Mouse (Mus musculus) heart, embryonic 14.5 days (tissue): ENCODE measurements at regions not wholly inside any gene's neighbourhood (a gene's known extent, or its start where the extent isn't known, plus 50 kb on each side); places are given as distances from the start of the nearest gene placed in this dataset.

Source experiments
- ATAC-seq: fragments of 200-750 bp; cut with Nextera tagmentation; 2 replicates; pipeline ENCODE4 v1.8.0; 2017; ENCODE audit warnings: low read depth, moderate TSS enrichment; ENCODE audit not compliant: insufficient number of reproducible peaks, insufficient read depth, low FRiP score
- H3K27ac ChIP-seq, 2 experiments: fragments of 200-500 bp in 1 of 2; fragments of 300-500 bp in 1 of 2; sonication (generic) in 1 of 2; replicated peaks in 1 of 2; 2 replicates each; pipeline ENCODE4 v1.5.1; 2012 to 2014; ENCODE audit warnings: low read depth in 2 of 2, low read length in 2 of 2, control low read depth in 1 of 2, mild to moderate bottlenecking in 1 of 2, mixed read lengths in 1 of 2; ENCODE audit not compliant: control insufficient read depth in 1 of 2, insufficient read depth in 1 of 2
- H3K27me3 ChIP-seq: fragments of 300-500 bp; sonication (generic); 2 replicates; pipeline ENCODE4 v1.6.1; 2014; ENCODE audit warnings: mild to moderate bottlenecking, low read length, control low read depth; ENCODE audit not compliant: control insufficient read depth, insufficient read depth
- H3K36me3 ChIP-seq: fragments of 300-500 bp; sonication (generic); 2 replicates; pipeline ENCODE4 v1.6.1; 2014; ENCODE audit warnings: mild to moderate bottlenecking, control low read depth, low read length, mixed read lengths; ENCODE audit not compliant: control insufficient read depth, insufficient read depth
- H3K4me1 ChIP-seq, 2 experiments: fragments of 200-500 bp in 1 of 2; fragments of 300-500 bp in 1 of 2; sonication (generic) in 1 of 2; 2 replicates each; pipeline ENCODE4 v1.6.1; 2012 to 2014; ENCODE audit warnings: low read length in 2 of 2, control low read depth in 1 of 2, mixed read lengths in 1 of 2; ENCODE audit not compliant: control insufficient read depth in 2 of 2, insufficient read depth in 2 of 2
- H3K4me2 ChIP-seq: fragments of 300-500 bp; sonication (generic); 2 replicates; pipeline ENCODE4 v1.6.1; 2014; ENCODE audit warnings: mild to moderate bottlenecking, low read length
- H3K4me3 ChIP-seq, 2 experiments: fragments of 200-500 bp in 1 of 2; fragments of 300-500 bp in 1 of 2; sonication (generic) in 1 of 2; 2 replicates each; pipeline ENCODE4 v1.5.1; 2012 to 2014; ENCODE audit warnings: low read length in 2 of 2, mild to moderate bottlenecking in 2 of 2, control low read depth in 1 of 2, low read depth in 1 of 2, moderate library complexity in 1 of 2; ENCODE audit not compliant: control insufficient read depth in 1 of 2, insufficient read depth in 1 of 2
- H3K9ac ChIP-seq: fragments of 300-500 bp; sonication (generic); 2 replicates; pipeline ENCODE4 v1.6.1; 2014; ENCODE audit warnings: mild to moderate bottlenecking, low read length
- H3K9me3 ChIP-seq: fragments of 300-500 bp; sonication (generic); 2 replicates; pipeline ENCODE4 v1.6.1; 2016; ENCODE audit warnings: low read length, control low read depth; ENCODE audit not compliant: control insufficient read depth
- WGBS: fragments of 180-500 bp; shearing (Covaris S2); extraction: QIAGEN DNeasy Blood & Tissue Kit; methylation state at CpG from one replicate; pipeline ENCODE4 v1.1.7; 2014; 5-methylcytosine and 5-hydroxymethylcytosine counted together

GRCm38 (mm10) chr9:43873841-43874240, 130.1 kb downstream of the Nectin1 start:
- WGBS: 73% methylated on average over 2 of the region's 2 CpGs
- Histone ChIP-seq H3K4me2 (no peak overlapping the region), H3K27ac (no peak overlapping the region), H3K4me1 (no peaks in the 10 kb centered on the region; a peak in 1 of 4 replicates), H3K27me3 (peaks cover 18% of the 10 kb centered on the region), H3K9ac (no peak overlapping the region), H3K9me3 (no peaks in the 10 kb centered on the region), H3K4me3 (no peak overlapping the region), H3K36me3 (no peaks in the 10 kb centered on the region)
- no peak for ATAC-seq

GRCm38 (mm10) chr9:43874332-43874731, 130.5 kb downstream of the Nectin1 start:
- Histone ChIP-seq H3K9me3 (no peaks in the 10 kb centered on the region), H3K27me3 (peaks cover 23% of the 10 kb centered on the region), H3K4me2 (no peak overlapping the region), H3K9ac (no peak overlapping the region), H3K4me1 (peaks cover under 1 to 3% of the 10 kb centered on the region in 2 experiments; a peak in 1 of 4 replicates), H3K36me3 (no peaks in the 10 kb centered on the region), H3K4me3 (no peak overlapping the region), H3K27ac (no peak overlapping the region)
- 68% methylated on average over 5 of the region's 5 CpGs for whole genome bisulfite sequencing
- ATAC-seq: no peak

GRCm38 (mm10) chr9:43879220-43879968, 135.6 kb downstream of the Nectin1 start:
- peaks cover 47% of the 10 kb centered on the region for H3K27me3 ChIP-seq
- no peaks in the 10 kb centered on the region for H3K36me3 ChIP-seq
- peak overlapping the region; percentile 62 for H3K4me2 ChIP-seq
- H3K9ac ChIP-seq: no peak overlapping the region
- no peak overlapping the region for H3K27ac ChIP-seq
- peaks cover 9 to 11% of the 10 kb centered on the region in 2 experiments; a peak in 3 of 4 replicates for H3K4me1 ChIP-seq
- H3K9me3 ChIP-seq: no peaks in the 10 kb centered on the region
- WGBS: 4% methylated on average over 24 of the region's 24 CpGs
- peak overlapping the region; percentile 22 to 30; a peak in 3 of 4 replicates for H3K4me3 ChIP-seq
- ATAC-seq: no peak

- no peaks in the 10 kb centered on the region for H3K36me3 ChIP-seq
- H3K27me3 ChIP-seq: peaks cover 47% of the 10 kb centered on the region
- H3K27ac ChIP-seq: no peak overlapping the region
- H3K4me2 ChIP-seq: peak overlapping the region; percentile 62
- H3K4me3 ChIP-seq: peak overlapping the region; percentile 22 to 30; a peak in 3 of 4 replicates
- no peaks in the 10 kb centered on the region for H3K9me3 ChIP-seq
- peaks cover 9 to 11% of the 10 kb centered on the region in 2 experiments; a peak in 3 of 4 replicates for H3K4me1 ChIP-seq
- no peak for ATAC-seq
- WGBS: 0% methylated on average over 26 of the region's 26 CpGs
- H3K9ac ChIP-seq: no peak overlapping the region
These were observed 136.2 kb downstream of the Nectin1 start for GRCm38 (mm10) chr9:43879969-43880396.

DNA sequence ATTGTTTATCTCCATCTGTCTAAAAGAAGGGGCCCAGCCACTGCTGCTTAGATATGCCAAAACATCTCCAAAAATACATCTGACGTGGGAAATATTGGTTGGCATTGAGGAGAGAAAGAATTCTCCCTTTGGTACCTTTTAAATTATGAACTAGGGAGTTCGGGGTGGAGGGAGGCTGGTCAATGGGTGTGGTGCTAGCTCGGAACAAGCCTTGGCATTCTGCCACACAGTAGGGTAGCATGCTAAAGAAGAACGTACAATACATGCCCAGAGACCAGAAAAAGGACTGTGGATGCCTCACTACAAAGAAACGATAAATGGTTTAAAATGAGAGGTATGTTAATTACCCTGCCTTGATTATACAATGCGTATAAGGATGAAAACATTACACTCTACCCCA, 149.3 kb downstream of the Nectin1 start:
- 59% methylated on average over 6 of the region's 6 CpGs for WGBS
- Histone ChIP-seq H3K27ac (no peak overlapping the region), H3K9me3 (no peaks in the 10 kb centered on the region), H3K36me3 (no peaks in the 10 kb centered on the region), H3K9ac (no peak overlapping the region), H3K4me3 (no peak overlapping the region), H3K27me3 (no peaks in the 10 kb centered on the region), H3K4me2 (no peak overlapping the region), H3K4me1 (peaks cover 6 to 12% of the 10 kb centered on the region in 2 experiments; a peak in 3 of 4 replicates)
- no peak for ATAC-seq

DNA sequence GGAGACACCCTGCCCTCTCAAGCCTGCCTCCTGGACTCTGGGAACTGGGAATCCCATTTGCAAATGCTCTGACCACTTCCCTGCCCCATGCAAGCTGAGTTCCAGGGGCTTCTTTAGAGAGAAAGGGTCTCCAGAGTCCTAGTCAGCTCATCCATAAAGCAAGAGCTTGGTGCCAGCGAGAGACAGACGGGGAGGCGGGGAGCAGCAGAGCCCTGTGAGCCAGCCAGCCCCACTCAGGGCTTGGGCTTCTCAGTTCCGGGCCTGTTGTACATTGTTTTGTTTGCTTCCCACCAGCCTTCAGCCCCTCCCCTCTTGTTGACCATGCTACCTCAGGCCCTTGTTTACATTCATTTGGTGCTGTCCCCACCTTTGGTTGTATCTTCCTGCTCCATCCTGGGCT, 143.9 kb upstream of the Thy1 start:
- Histone ChIP-seq H3K4me3 (no peak overlapping the region), H3K4me2 (no peak overlapping the region), H3K27me3 (no peaks in the 10 kb centered on the region; the same call in 1 of the 2 replicates), H3K27ac (no peak overlapping the region), H3K4me1 (peaks cover 20 to 30% of the 10 kb centered on the region in 2 experiments), H3K36me3 (no peaks in the 10 kb centered on the region), H3K9ac (no peak overlapping the region), H3K9me3 (no peaks in the 10 kb centered on the region)
- 55% methylated on average over 4 of the region's 4 CpGs for WGBS
- no peak for ATAC-seq

- 77% methylated on average over 4 of the region's 4 CpGs for WGBS
These were observed 134.9 kb upstream of the Thy1 start for GRCm38 (mm10) chr9:43908325-43908724.

More at GRCm38 (mm10) chr9:43908325-43908724, 134.9 kb upstream of the Thy1 start:
- Histone ChIP-seq H3K9me3 (no peaks in the 10 kb centered on the region), H3K4me3 (no peak overlapping the region), H3K36me3 (no peaks in the 10 kb centered on the region), H3K4me1 (peaks cover 7 to 11% of the 10 kb centered on the region in 2 experiments), H3K27ac (no peak overlapping the region), H3K4me2 (no peak overlapping the region), H3K27me3 (no peaks in the 10 kb centered on the region), H3K9ac (no peak overlapping the region)
- no peak for ATAC-seq
